Mouse (Mus musculus) erythroblast, adult 5-6 weeks (primary cell): ENCODE measurements around the gene Olfr1443. TPM values are rescaled to one million over a fixed set of nuclear protein-coding genes. Genes with fewer than 3 reads are reported as not detected.

Source experiments
- ATAC-seq: replicated peaks from 2 replicates; pipeline ENCODE4 v1.8.0; 2016; ENCODE audit warnings: moderate number of reproducible peaks, mild to moderate bottlenecking, moderate TSS enrichment, inconsistent platforms; ENCODE audit not compliant: poor library complexity, low FRiP score, severe bottlenecking
- total RNA-seq, 2 experiments: library from RNA; stranded (forward) in 1 of 2; stranded (reverse) in 1 of 2; fragments of 150-400 nt in 1 of 2; fragments of 200-764, 138-1000 nt in 1 of 2; gene quantifications; 2 replicates each; pipeline versions ENCODE4 v1.2.3 to v1.2.4; 2015 to 2017; ENCODE audit warnings: low replicate concordance in 2 of 2

Gene Olfr1443
- total RNA-seq, 2 experiments from 2014 or later = not detected

GRCm38 (mm10) chr19:12725851-12726250 lies 47.9 kb downstream of the Olfr1443 start:
- ATAC-seq = no peak

- no peak for ATAC-seq
Observed at GRCm38 (mm10) chr19:12731036-12731435, 53.1 kb downstream of the Olfr1443 start.

- ATAC-seq = no peak
Observed at GRCm38 (mm10) chr19:12731950-12732349, 54.0 kb downstream of the Olfr1443 start.

Other genes starting within 250 kb of the Olfr1443 start
- gene Mpeg1, start 217.3 kb upstream of the Olfr1443 start, total RNA-seq (2015; ENCODE audit: low replicate concordance) = 92.8 and 101 TPM in 2 replicates
- 46.2 and 49.6 TPM in 2 replicates for gene Mpeg1, start 217.3 kb upstream of the Olfr1443 start, total RNA-seq (2017; ENCODE audit: low replicate concordance)
- 8.3 and 8.6 TPM in 2 replicates for gene Dtx4, start 176.7 kb upstream of the Olfr1443 start, total RNA-seq (2015; ENCODE audit: low replicate concordance)
- 4.2 and 6.0 TPM in 2 replicates for gene Dtx4, start 176.7 kb upstream of the Olfr1443 start, total RNA-seq (2017; ENCODE audit: low replicate concordance)
- 79.0 and 112 TPM in 2 replicates for gene Fam111a, start 132.4 kb upstream of the Olfr1443 start, total RNA-seq (2015; ENCODE audit: low replicate concordance)
- gene Fam111a, start 132.4 kb upstream of the Olfr1443 start, total RNA-seq (2017; ENCODE audit: low replicate concordance) = 78.5 and 79.9 TPM in 2 replicates
- gene Gm4952, start 78.1 kb upstream of the Olfr1443 start, total RNA-seq (2015; ENCODE audit: low replicate concordance) = not detected in 2 replicates
- 0.14 TPM in 1 of 2 replicates, not detected in the other for gene Gm4952, start 78.1 kb upstream of the Olfr1443 start, total RNA-seq (2017; ENCODE audit: low replicate concordance)
- not detected in 2 replicates for gene Glyat, start 44.8 kb upstream of the Olfr1443 start, total RNA-seq (2015; ENCODE audit: low replicate concordance)
- not detected in 2 replicates for gene Glyat, start 44.8 kb upstream of the Olfr1443 start, total RNA-seq (2017; ENCODE audit: low replicate concordance)
- not detected in 2 replicates for gene Olfr1442, start 7.7 kb upstream of the Olfr1443 start, total RNA-seq (2015; ENCODE audit: low replicate concordance)
- gene Olfr1442, start 7.7 kb upstream of the Olfr1443 start, total RNA-seq (2017; ENCODE audit: low replicate concordance) = not detected in 2 replicates
- gene Keg1, start 17.7 kb downstream of the Olfr1443 start, total RNA-seq (2015; ENCODE audit: low replicate concordance) = not detected in 2 replicates
- not detected in 2 replicates for gene Keg1, start 17.7 kb downstream of the Olfr1443 start, total RNA-seq (2017; ENCODE audit: low replicate concordance)
- 7.5 TPM in 1 of 2 replicates, not detected in the other for gene Cntf, start 87.5 kb downstream of the Olfr1443 start, total RNA-seq (2015; ENCODE audit: low replicate concordance)
- not detected in 2 replicates for gene Cntf, start 87.5 kb downstream of the Olfr1443 start, total RNA-seq (2017; ENCODE audit: low replicate concordance)
- 21.7 and 24.5 TPM in 2 replicates for gene Zfp91, start 118.0 kb downstream of the Olfr1443 start, total RNA-seq (2015; ENCODE audit: low replicate concordance)
- gene Zfp91, start 118.0 kb downstream of the Olfr1443 start, total RNA-seq (2017; ENCODE audit: low replicate concordance) = 34.2 and 51.3 TPM in 2 replicates
- 3.8 and 5.6 TPM in 2 replicates for gene Lpxn, start 118.1 kb downstream of the Olfr1443 start, total RNA-seq (2015; ENCODE audit: low replicate concordance)
- gene Lpxn, start 118.1 kb downstream of the Olfr1443 start, total RNA-seq (2017; ENCODE audit: low replicate concordance) = 3.3 and 4.3 TPM in 2 replicates
- gene Gm5244, start 168.6 kb downstream of the Olfr1443 start, total RNA-seq (2015; ENCODE audit: low replicate concordance) = not detected in 2 replicates
- gene Gm5244, start 168.6 kb downstream of the Olfr1443 start, total RNA-seq (2017; ENCODE audit: low replicate concordance) = not detected in 2 replicates
- gene Olfr1444, start 179.2 kb downstream of the Olfr1443 start, total RNA-seq (2015; ENCODE audit: low replicate concordance) = not detected in 2 replicates
- not detected in 2 replicates for gene Olfr1444, start 179.2 kb downstream of the Olfr1443 start, total RNA-seq (2017; ENCODE audit: low replicate concordance)
- not detected in 2 replicates for gene Olfr1445, start 205.7 kb downstream of the Olfr1443 start, total RNA-seq (2015; ENCODE audit: low replicate concordance)
- not detected in 2 replicates for gene Olfr1445, start 205.7 kb downstream of the Olfr1443 start, total RNA-seq (2017; ENCODE audit: low replicate concordance)
- gene Olfr1446, start 215.4 kb downstream of the Olfr1443 start, total RNA-seq (2015; ENCODE audit: low replicate concordance) = not detected in 2 replicates
- gene Olfr1446, start 215.4 kb downstream of the Olfr1443 start, total RNA-seq (2017; ENCODE audit: low replicate concordance) = 0.42 TPM in 1 of 2 replicates, not detected in the other
- not detected in 2 replicates for gene Olfr1447, start 225.6 kb downstream of the Olfr1443 start, total RNA-seq (2015; ENCODE audit: low replicate concordance)
- not detected in 2 replicates for gene Olfr1447, start 225.6 kb downstream of the Olfr1443 start, total RNA-seq (2017; ENCODE audit: low replicate concordance)
- gene Olfr1448, start 246.3 kb downstream of the Olfr1443 start, total RNA-seq (2015; ENCODE audit: low replicate concordance) = not detected in 2 replicates
- 0.42 TPM in 1 of 2 replicates, not detected in the other for gene Olfr1448, start 246.3 kb downstream of the Olfr1443 start, total RNA-seq (2017; ENCODE audit: low replicate concordance)